Mouse (Mus musculus): Measurements from ENCODE around the gene Alox5ap.

The Alox5ap gene

GRCm38 (mm10) chr5:149264405-149264804 lies at the start of gene Alox5ap:
Gene Alox5ap (plus strand): TSS chr5:149264767.
- in situ Hi-C loops (cut with MboI, MseI), result no loop called here

DNA sequence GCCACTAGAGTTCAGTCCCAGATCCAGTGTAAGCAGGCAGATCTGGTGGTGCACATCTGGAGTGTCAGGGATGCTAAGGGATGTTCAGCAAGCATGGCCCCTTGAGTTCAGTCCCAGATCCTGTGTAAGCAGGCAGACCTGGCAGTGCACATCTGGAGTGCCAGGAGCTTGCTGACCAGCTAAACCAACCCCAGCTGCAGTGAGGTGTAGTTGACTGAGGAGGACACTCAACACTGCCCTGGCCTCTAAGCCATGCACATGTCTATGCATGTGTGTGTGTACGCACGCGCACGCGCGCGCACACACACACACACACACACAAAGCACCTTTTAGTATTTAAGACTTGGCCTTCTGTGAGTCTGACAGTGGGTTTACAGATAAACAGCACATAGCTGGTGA lies 49.0 kb upstream of the Alox5ap start:
- in situ Hi-C loops (cut with MboI, MseI), result no loop called here

DNA sequence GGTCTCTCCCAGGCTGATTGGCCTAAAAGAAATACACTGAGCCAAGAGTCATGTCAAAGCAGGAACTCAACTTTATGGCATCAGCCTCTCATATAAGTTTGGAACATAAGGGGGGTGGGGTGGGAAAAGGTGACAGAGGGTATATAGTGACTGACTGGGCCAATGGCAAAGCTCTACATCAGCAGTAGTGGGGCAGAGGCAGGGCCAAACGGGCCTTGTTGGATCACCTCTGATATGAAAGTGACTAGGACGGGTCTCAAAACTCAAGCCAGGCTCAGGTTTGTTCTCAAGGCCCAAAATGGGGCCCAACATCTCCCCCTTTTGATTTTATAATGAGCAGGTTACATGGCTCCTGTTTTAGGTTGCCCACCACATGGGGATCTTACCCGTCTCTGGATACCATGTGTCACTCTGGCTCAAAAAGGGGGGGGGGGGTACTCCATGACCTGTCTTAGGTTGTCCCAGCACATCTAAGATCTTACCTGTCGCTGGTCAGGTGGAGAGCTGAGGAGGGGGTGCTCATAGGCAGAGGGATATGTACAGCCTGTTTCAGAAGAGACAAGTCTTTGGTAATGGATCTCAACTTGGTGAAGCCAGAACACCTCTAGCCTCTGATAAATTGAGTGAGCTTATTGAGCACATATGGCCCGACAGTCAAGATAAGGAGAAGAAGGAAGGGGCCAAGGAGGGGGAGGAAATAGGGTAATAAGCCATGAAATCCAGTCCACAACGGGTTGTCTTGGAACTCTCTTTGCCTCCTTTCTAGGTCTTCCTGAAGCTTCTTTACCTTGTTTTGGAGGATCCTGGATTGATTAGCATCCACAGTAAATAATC lies 46.8 kb upstream of the Alox5ap start:
- in situ Hi-C loops (cut with MboI, MseI), result no loop called here

DNA sequence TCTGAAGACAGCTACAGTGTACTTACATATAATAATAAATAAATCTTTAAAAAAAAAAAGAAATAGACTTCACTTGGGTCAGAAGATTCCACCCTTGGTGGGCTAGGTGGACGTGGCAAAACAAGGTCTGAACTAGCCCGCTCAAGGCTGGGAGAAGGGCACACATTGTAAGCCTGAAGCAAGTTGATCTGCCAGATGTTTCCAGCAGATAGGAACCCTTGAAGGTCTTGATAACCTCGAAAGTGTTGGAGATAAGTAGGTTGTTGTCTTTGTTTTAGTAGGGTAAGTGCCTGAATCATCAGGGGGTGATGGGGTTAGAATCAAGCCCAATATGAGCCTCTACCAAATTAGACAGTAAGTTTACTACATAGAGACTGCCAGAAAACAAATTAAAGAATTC lies 45.1 kb upstream of the Alox5ap start:
- in situ Hi-C loops (cut with MboI, MseI), result no loop called here

GRCm38 (mm10) chr5:149221355-149221754 lies 43.2 kb upstream of the Alox5ap start:
- in situ Hi-C loops (cut with MboI, MseI), result no loop called here

DNA sequence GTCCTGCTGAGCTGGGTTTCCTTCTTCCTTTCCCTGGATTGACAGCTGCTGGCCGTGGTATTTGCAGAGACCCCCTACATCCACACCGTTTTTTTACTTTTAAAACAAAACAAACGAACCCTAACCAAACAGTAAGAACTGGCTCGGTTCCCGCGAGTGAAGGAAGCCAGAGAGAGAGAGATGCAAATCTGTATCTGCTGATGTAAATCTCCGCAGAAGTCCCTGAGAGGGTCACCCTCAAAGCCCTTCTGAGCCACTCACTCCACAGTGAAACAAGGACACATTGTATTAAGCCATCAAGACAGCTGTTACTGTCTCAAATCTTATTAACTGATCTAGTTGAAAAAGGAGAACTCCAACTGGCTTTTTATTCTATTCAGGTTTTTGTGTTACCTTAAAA lies 39.9 kb upstream of the Alox5ap start:
- in situ Hi-C loops (cut with MboI, MseI), result no loop called here

DNA sequence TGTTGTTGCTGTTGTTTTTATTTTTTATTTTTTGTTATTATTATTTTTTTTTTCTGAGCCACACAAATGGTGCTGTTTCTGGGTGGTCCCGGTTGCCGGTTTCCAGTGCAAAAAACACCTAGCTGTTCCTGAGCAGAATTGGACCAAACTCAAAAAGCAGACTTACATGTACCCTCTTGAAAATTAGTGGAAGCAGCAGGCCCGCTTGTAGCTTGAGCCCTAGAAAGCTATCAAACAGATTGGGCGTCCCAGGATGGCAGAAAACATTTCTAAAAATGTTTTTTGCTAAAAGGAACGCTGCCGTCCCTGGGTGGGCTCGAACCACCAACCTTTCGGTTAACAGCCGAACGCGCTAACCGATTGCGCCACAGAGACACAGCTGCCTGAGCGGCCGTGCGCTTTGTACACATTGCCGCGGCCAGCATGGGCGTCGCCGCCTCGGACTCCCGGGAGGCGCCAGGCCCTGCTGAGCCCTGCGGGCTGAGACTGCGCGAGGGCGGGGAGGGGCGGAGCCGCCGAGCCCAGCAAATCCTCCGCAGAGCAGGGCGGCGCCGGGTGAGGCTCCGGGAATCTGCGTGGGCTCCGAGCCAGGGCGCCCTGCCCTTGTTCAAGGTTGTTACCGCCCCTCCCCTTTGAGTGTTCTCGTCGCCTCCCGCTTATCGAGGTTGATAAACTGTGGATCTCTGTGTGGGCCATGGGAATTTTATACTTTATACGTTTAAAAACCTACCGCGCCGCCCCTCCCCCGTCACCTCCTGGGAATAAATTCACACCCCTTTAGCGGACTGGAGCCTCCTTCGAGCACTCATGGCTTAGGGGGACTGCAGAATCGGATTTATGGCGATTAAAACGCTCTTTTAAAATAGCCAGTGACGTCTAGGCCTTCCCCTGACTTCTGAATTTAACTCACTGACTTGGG lies 35.6 kb upstream of the Alox5ap start:
- in situ Hi-C loops (cut with MboI, MseI), result no loop called here

DNA sequence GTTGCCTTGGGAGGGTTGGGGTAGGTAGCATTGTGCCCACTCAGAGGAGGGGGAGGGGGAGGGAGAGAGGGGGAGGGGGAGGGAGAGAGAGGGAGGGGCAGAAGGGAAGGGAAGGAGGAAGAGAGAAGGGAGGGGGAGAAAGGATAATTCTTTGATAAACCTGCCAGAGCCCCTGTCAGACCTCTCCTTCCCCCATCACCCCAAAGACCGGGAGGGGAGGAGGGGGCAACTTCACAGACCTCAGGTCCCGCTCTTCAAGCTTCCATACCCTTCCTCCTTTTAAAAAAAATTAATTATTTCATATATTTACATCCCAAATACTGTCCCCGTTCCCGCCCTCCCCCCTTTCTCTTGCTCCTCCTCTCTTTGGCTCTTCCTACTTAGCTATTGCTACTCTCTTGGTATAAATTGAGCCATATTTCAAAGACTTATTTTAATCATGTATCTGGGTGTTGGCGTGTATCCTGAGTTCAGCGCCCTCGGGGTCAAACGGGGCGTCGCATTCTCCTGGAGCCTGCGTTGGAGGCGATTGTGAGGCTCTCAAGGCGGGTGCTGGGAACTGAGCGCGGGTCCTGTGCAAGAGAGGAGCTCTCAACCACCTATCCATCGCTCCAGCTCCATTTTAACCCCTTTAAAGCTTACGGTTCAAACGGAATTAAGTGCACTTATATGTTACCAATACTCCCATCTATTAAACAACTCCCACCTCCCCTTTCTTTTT lies 34.8 kb upstream of the Alox5ap start:
- in situ Hi-C loops (cut with MboI, MseI), result no loop called here

DNA sequence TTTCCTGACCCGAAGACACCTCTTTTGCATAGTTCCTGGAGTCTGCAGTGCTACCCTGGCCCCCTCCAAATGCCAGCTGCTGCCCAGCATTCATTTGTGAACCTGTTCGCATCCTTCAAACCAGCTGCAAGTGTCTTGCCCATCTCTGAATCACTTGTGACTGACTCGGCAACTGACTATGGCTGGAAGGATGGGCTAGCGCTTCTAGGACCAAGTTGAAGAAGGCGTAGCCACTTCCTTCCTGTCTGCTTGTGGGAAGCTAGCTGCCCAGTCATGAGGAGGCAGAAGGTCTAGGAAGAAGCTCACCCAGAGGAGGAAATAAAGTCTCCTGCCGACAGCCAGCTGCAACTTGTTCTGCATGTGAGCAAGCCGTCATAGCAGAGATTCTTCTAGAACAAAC lies 29.6 kb upstream of the Alox5ap start:
- in situ Hi-C loops (cut with MboI, MseI), result no loop called here

GRCm38 (mm10) chr5:149237221-149237950 lies 27.2 kb upstream of the Alox5ap start:
- in situ Hi-C loops (cut with MboI, MseI), result no loop called here

GRCm38 (mm10) chr5:149242467-149242866 lies 22.1 kb upstream of the Alox5ap start:
- in situ Hi-C loops (cut with MboI, MseI), result no loop called here

DNA sequence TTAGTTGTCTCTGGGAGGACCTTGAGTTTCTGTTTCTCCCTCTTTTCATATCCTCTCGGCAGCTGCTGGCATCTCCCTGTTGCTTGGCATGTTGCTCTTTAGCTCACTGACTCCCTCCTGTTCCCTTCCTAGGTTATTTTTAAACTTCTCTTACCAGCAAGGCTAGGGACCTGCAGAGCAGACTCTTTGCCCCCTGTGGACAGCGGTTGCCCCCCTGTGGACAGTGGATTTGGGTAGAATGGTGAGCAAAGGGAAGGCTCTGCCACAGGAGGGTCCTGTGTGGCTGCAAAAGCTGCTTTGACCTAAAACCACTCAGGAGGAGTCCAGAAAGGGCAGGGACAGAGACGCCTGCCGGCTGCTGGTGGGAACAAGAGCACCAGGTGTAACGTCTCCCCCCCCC lies 21.5 kb upstream of the Alox5ap start:
- in situ Hi-C loops (cut with MboI, MseI), result no loop called here

- in situ Hi-C loops (cut with MboI, MseI), result no loop called here
These were observed 19.1 kb upstream of the Alox5ap start for GRCm38 (mm10) chr5:149245391-149245964.

DNA sequence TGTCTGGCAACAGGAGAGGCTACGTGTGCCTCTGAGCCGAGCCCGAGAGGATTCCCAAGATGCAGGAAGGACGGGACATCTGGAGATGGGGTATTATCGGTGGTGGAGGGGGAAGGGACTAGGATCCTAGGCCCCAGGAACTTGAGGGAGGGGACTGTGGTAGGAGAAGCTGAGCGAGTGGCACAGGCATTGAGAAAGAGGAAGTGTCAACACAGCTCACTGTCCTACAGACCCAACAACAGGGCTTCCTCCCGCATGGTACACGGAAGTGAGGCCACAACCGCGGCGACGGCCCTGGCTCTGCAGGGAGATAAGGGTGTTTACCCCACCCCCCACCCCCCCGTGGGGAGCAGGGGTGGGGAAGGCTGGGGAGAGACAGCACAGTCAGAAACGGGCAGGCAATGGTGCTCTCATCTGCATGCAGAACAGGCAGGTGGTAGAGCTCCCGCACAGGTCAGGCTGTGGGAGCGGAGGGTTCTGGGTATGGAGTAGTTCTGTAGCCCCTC lies 18.5 kb upstream of the Alox5ap start:
- in situ Hi-C loops (cut with MboI, MseI), result no loop called here

GRCm38 (mm10) chr5:149247047-149247904 lies 17.3 kb upstream of the Alox5ap start:
- in situ Hi-C loops (cut with MboI, MseI), result no loop called here

DNA sequence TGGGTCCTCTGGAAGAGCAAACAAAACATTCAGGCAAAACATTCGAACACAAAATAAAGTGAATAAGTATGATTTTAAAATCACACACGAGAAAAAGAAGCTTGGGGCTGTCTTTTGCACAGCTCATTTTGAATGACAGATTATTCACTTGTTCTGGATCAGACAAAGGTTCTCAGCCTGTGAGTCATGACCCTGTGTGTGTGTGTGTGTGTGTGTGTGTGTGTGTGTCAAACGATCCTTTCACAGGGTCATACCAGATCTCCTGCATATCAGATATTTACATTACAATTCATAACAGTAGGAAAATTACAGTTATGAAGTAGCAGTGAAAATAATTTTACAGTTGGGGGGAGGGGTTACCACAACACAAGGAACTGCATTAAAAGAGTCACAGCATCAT lies 12.3 kb upstream of the Alox5ap start:
- in situ Hi-C loops (cut with MboI, MseI), result no loop called here

DNA sequence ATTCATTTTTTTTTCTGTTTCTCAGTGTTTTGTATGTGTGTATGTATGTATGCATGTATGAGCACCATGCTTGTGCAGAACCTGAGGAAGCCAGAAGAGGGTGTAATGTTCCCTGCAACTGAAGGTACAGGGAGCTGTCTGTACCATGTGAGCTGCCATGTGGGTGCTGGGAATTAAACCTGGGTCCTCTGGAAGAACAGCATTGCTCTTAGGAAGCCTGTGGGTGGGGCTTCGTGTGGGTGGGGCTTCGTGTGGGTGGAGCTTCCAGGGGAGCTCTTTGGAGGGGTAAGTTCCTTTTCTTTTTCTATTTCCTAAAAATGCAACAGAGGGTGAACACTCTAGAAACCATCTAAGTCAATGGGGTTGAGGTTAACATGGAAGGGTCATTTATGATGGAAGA lies 11.1 kb upstream of the Alox5ap start:
- in situ Hi-C loops (cut with MboI, MseI), result no loop called here

DNA sequence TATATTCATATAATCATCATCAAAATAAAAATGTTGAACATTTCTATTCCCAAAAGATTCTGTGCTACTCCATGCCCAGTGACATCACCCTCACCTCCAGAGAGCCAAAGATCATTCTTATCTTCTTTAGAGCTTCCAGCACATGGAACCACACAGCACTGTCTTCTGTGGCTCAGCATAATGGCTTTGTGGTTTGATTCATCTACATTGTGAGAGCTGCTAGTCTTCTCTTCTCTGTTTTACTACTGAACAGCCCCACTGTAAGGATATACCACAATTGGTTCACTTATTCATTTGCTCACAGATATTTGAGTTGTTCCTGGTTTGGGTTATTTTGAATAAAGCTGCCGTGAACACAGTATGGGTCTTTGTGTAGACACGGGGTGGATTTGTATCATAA lies 9.0 kb upstream of the Alox5ap start:
- in situ Hi-C loops (cut with MboI, MseI), result no loop called here

DNA sequence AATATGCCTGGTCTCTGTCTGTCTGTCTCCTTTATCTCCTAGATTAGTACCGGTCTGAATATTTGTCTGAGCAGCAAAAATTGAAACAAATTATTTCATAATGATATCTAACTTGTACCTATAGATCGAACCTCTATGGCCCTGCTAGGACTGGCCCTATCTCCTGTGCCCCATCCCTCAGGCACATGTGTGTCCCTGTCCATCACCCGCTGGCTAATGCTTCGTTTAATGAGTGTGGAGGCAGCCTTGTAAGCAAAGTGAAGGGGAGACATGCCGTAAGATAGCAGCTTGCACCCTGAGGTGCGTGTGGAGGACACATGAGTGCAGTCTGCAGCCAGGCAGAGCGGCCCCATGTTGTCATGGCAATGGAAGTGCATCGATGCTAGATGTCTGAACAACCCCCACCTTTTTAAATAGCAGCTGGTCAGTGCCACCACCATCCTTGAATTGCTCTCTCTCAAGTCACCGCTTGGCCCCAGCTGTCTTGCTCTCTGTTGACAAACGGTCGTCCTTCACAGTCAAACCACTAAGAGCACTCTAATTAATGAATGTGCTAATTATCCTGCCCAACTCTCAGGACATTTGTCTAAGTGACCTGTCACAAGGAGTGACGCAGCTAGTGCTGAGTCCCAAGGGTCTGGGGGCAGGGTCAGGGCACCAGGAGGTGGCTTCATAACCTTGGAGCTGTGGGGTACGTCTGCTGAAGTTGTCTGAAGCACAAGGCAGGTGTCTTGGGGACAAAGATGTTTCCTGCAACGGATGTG lies 6.9 kb upstream of the Alox5ap start:
- in situ Hi-C loops (cut with MboI, MseI), result no loop called here

Data from regulatory T cell (primary cell).